Mouse (Mus musculus) ovary, adult 18-20 months (tissue): Measurements from ENCODE around the gene Stk32c.
A peak's percentile ranks its signal among the peaks of the same experiment; 100 is the strongest.

Experiments
- DNase-seq: peaks from one replicate; pipeline ENCODE4 v3.0.0; 2022; ENCODE audit warnings: low spot score, mixed read lengths

Stk32c gene

GRCm38 (mm10) chr7:139093781-139094180 lies 119.3 kb downstream of the Stk32c start:
- DNase-seq = no peak

DNA sequence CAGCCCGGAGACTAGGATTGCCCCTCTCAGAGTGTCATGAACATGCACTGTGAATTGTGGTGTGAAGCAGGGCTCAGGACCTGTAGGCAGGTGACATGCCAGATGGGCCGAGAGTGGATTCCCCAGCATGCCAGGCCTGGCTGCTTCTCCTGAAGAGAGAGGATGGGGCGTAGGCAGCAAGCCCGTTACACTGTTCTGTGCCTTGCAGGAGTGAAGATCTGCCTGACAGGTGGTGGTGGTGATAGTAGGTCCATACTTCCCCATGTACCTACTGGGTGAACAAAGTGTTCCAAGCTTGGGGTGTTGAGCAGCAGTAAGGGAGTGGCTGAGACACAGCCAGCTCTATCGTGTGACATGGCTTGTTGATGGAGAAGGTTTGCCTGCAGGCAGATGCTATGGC lies 120.0 kb downstream of the Stk32c start:
- no peak for DNase-seq

DNA sequence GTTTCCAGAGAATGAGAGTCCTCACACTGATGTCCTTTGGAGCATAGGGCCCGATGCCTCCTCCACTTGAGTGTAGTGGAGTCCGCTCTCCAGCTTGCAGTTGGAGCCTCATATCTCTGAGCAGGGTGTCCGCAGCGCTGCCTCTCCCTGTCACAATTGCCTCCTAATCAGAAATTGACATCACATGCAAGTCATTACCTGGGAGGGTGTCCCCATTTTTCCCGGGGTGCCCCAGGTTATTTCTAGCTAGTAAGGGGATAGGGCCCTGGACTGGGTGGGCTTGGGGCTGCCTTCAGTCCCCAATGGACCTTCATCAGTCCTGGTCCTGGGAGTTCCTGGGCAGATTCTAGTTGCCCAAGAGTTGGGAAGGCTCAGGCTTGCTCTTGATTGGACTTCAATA lies 120.4 kb downstream of the Stk32c start:
- DNase-seq = no peak

- no peak for DNase-seq
These were observed 121.4 kb downstream of the Stk32c start for GRCm38 (mm10) chr7:139091681-139092080.

DNA sequence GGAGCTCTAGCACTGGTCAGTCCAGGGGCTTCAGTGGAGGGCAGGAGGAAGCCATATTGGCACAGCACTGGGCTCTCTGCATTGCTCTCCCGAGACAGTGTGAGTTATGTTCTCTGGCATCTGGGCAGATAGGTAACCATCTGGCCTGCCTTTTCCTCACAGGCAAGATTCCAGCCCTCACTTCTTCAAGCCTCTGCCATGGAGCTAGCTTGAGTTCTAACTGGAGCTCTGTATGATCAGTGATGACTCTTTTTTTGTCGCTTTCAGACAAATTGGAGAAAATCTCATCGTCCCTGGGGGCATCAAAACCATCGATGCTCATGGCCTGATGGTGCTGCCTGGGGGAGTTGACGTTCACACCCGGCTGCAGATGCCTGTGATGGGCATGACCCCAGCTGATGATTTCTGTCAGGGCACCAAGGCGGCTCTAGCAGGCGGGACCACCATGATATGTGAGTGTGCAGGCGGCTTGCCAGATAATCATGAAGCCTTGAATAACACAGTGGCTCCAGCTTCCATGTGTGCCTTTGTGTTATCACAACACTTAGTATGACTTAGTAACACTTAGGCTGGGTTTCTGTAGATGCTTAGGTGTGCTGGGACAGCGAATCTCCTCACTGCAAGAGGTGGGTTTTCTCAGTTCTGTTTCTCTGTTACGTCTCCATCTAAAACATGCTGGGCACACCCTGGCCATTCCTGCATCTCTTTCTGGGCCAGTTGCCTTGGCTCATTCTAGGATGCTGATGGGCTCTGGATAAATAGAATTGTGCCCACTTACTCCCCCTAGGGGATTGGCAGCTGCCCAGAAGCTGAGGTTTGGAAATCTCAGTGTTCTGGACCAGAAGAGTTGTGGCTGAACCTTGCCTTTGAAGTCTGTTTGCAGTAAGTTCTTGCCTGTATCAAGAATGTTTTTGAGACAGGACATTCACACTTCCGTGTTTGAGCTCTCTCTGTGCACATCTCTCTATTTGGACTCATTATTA lies 122.9 kb downstream of the Stk32c start:
- DNase-seq = no peak

- peak; percentile 76 for DNase-seq
These were observed 125.3 kb downstream of the Stk32c start for GRCm38 (mm10) chr7:139087801-139088200.

- no peak for DNase-seq
These were observed 126.6 kb downstream of the Stk32c start for GRCm38 (mm10) chr7:139086195-139087158.

DNA sequence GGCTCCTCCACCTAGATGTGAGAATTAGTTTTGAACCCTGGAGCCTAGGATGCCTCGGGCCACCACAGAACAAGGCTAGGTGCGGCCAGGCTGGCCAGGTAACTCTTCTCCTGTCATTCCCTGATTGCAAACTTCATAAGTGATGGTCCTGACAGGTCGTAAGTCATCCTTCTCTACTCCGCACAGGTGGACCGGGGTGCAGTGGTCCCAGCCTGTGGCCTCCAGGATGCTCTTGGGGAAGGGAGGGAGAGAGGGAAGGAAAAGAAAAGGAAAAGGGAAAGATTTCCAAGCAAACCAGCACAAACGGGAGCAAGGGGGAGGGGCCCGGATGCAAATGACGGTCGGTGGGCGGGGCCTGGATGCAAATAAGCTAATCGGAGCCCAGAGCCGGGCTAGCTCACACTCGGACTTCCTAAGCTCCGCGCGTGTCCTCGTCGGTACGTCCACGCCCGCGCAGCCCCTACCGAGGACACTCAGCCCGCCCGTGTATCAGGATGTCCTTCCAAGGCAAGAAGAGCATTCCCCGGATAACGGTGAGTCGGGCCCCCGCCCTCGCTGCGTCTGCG lies 127.4 kb downstream of the Stk32c start, which contains the start of gene Dpysl4:
Gene Dpysl4, plus strand, starts transcription at position 373 of the 566 bp plus-strand sequence.
- DNase-seq = peak; percentile 53

- DNase-seq = no peak
These were observed 128.8 kb downstream of the Stk32c start for GRCm38 (mm10) chr7:139084316-139084715.

GRCm38 (mm10) chr7:139082281-139082680 lies 130.8 kb downstream of the Stk32c start:
- no peak for DNase-seq

DNA sequence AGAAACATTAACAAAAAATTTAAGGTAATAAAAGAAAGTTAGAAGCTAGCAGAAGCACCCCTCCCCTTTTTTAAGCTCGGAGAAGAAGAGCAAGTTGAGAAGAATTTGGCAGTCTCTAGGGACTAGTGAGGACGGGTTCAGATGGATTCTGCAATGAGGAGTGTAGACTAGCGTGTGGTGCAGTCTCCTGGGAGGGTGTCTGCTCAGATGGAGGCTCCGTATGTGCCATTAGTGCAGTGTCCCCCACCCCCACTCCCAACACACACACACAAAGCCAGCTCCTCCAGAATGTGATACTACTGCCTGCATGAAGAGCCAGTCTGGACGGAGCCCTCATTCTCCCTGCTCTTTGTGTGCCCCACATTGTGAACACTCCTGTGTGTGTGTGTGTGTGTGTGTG lies 131.9 kb downstream of the Stk32c start:
- DNase-seq = no peak

DNA sequence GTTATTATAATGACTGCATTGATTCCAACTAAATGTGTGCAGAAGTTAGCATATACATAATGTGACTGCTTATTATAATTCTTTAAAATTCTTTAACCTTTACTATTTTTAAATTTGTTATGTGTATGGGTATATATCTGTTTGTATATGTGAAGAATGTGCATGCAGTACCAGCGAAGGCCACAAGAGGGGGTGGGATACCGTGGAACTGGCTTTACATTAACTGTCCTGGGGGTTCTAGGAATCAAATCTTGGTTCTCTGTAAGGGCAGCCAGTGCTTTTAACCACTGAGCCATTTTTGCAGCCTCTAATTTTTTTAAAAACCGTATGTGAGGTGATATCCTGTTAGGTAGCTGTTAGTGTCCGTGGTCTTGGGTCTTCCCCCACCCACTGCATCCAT lies 132.4 kb downstream of the Stk32c start:
- no peak for DNase-seq

DNA sequence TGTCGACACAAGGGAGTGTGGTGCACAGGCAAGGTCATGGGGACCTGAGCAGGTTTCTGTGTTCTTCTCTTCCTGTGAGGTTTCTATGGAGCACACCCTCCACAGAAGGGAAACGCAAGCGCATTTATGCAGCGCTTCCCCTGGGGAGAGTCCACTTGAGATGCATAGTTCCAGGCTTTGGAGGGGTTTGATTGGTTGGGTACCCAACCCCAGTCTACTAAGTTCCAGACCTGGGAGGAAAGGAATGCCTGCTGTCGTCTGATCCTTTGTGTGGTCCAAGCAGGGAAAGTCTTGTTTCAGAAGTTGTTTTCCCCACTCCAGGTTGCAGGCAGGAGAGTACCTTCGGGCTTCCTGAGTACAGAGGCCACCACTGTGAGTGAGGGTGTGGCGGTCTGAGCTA lies 134.0 kb downstream of the Stk32c start:
- no peak for DNase-seq

GRCm38 (mm10) chr7:139078181-139078580 lies 134.9 kb downstream of the Stk32c start:
- no peak for DNase-seq

- DNase-seq = no peak
These were observed 135.8 kb downstream of the Stk32c start for GRCm38 (mm10) chr7:139077283-139077682.

- DNase-seq = no peak
These were observed 137.9 kb downstream of the Stk32c start for GRCm38 (mm10) chr7:139075054-139075794.

DNA sequence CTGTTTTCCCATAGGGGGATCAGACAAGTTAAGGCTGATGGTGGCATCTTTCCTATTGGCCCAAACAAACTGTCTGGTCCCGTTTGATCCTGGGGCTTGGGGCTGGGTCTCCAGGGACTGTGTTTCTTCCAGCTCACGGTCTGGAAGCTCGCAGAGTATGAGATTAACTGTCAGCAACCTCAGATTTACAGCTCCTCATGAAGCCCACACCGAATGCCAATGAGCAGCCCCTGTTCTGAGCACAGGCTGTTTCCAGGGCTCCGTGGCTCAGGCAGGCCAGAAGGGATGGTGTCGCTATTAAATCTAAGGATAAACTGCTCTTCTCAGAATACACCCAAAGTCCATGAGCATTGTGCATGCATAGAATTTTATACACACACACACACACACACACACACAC lies 138.9 kb downstream of the Stk32c start:
- DNase-seq = no peak

DNA sequence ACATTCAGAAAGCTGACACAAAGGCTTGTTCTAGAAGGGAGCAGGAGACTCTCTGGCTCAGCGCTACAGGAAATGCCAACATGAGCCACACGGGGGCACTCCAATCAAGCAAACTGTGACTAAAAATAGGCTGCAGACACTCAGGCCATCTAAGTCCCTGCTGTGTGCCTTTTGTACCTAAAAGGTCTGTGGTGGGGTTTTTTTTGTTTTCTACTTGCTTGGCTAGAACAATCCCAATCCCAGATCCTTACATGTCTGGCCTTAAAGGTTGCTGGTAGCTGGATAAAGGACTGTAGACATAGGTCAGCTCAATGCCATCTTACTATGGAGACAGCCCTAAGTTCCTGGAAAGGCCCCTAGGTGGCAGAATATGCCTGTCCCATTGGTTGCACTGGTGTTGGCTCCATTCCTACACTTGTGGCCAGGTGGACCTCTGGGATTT lies 144.9 kb downstream of the Stk32c start:
- DNase-seq = peak; percentile 20

DNA sequence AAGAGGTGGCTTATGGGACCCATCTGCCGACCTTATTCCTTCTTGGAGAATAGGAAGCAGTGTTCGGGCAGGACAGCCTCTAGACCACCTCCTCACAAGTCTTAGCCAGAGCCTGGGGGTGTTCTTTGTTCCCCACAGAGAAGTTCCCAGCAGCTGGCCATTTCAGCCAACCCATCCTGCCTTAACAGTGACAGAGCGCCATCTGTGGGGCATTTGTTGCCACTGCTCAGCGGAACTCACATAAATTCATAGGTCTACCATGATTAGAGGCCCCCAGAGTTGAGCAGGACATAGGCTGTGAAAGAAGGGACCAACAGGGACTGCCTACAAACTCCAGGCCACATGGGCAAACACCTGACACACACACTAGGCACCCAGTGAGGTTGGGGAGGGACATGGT lies 149.7 kb downstream of the Stk32c start:
- no peak for DNase-seq
